In genomic region chr16:96472361-96472760, GRCm38 (mm10) we compare ENCODE assay signal across 11 mouse cellular contexts. TPM values are rescaled to one million over a fixed set of nuclear protein-coding genes. Genes with fewer than 3 reads are reported as not detected.
DNase-seq lines count a peak whose midpoint lies in the region; ATAC-seq and TF ChIP-seq lines count a peak whose summit lies in the region.
"Had no signal": no experiment of that assay in that cellular context is flagged by ENCODE, and none has a peak within 500 bp of the region (broad histone marks: within the 10 kb centered on the region; RNA-seq: fewer than 3 reads in every experiment).

No protein-coding gene starts in this region.

- H3K4me3 ChIP-seq in heart, embryonic 10.5 days: 0 out of 2 replicates have a peak overlapping the region, but pooled peaks have one; percentile 27
- H3K4me3 ChIP-seq in kidney, postnatal 0 days (replicated peaks; ENCODE audit: low read depth, low read length): no peak overlapping the region
- H3K4me3 ChIP-seq in stomach, embryonic 16.5 days (replicated peaks; ENCODE audit: low read length): no peak overlapping the region
- no peak overlapping the region for H3K4me3 ChIP-seq in liver, embryonic 11.5 days (ENCODE audit: low read depth, low read length)
- H3K4me3 ChIP-seq: neural tube, embryonic 12.5 days had no signal

- WGBS in heart, embryonic 10.5 days: 26% methylated on average over 5 of the region's 5 CpGs
- WGBS in kidney, postnatal 0 days: 19% methylated on average over 5 of the region's 5 CpGs
- 24% methylated on average over 5 of the region's 5 CpGs for WGBS in stomach, embryonic 16.5 days
- 49% methylated on average over 5 of the region's 5 CpGs for WGBS in liver, embryonic 11.5 days

- ATAC-seq in kidney, postnatal 0 days (replicated peaks; ENCODE audit: low FRiP score, low read depth): no peak
- 0 out of 2 replicates have a peak, but pooled peaks have one; percentile 2 for ATAC-seq in stomach, embryonic 16.5 days (ENCODE audit: insufficient read depth, low FRiP score)
- no peak for ATAC-seq in liver, embryonic 11.5 days (replicated peaks; ENCODE audit: low FRiP score)

- no peak for TF ChIP-seq CTCF in kidney, postnatal 0 days (IDR thresholded peaks at IDR 0.05; ENCODE audit: low read depth)

- H3K27me3 ChIP-seq in heart, embryonic 10.5 days (ENCODE audit: insufficient read depth, poor library complexity, severe bottlenecking): peaks cover 6% of the 10 kb centered on the region; the same call in 1 of the 2 replicates
- H3K27me3 ChIP-seq in kidney, postnatal 0 days (ENCODE audit: insufficient read depth, low read length): no peaks in the 10 kb centered on the region
- no peaks in the 10 kb centered on the region for H3K27me3 ChIP-seq in stomach, embryonic 16.5 days (ENCODE audit: control insufficient read depth, insufficient read depth, low read length)
- H3K27me3 ChIP-seq in liver, embryonic 11.5 days (replicated peaks; ENCODE audit: control insufficient read depth, insufficient read depth, low read length): no peaks in the 10 kb centered on the region
- H3K27me3 ChIP-seq: neural tube, embryonic 12.5 days had no signal

- intact Hi-C loops in heart, postnatal 36 days (cut with DNase I): no loop called here

- no peak overlapping the region for H3K9ac ChIP-seq in kidney, postnatal 0 days (ENCODE audit: low read depth, low read length)
- H3K9ac ChIP-seq in stomach, embryonic 16.5 days (ENCODE audit: low read length): peak overlapping the region; percentile 26; the same call in 1 of the 2 replicates
- no peak overlapping the region for H3K9ac ChIP-seq in liver, embryonic 11.5 days (ENCODE audit: low read depth, low read length)
- H3K9ac ChIP-seq: liver, embryonic 14.5 days; neural tube, embryonic 12.5 days had no signal

- no peaks in the 10 kb centered on the region for H3K36me3 ChIP-seq in heart, embryonic 10.5 days
- no peaks in the 10 kb centered on the region for H3K36me3 ChIP-seq in kidney, postnatal 0 days (ENCODE audit: insufficient read depth, low read length)
- H3K36me3 ChIP-seq in stomach, embryonic 16.5 days (ENCODE audit: control insufficient read depth, insufficient read depth, low read length): no peaks in the 10 kb centered on the region
- H3K36me3 ChIP-seq in liver, embryonic 11.5 days (ENCODE audit: control insufficient read depth, insufficient read depth, low read length): no peaks in the 10 kb centered on the region
- H3K36me3 ChIP-seq: neural tube, embryonic 12.5 days had no signal

- DNase-seq in heart, embryonic 10.5 days (ENCODE audit: low spot score): no peak
- no peak for DNase-seq in heart, postnatal 36 days
- peak; percentile 3 for DNase-seq in lung, postnatal 14 days
- no peak for DNase-seq in lung, postnatal 10 days
- DNase-seq in kidney, postnatal 0 days (ENCODE audit: low spot score): peak; percentile 71
- DNase-seq in right cerebral cortex, adult 18-20 months: no peak
- no peak for DNase-seq in liver, embryonic 11.5 days (ENCODE audit: low spot score)
- DNase-seq: cerebellum, adult 11 months had no signal

- H3K4me1 ChIP-seq in heart, embryonic 10.5 days: peaks cover 22% of the 10 kb centered on the region
- no peaks in the 10 kb centered on the region for H3K4me1 ChIP-seq in kidney, postnatal 0 days (replicated peaks; ENCODE audit: insufficient read depth, low read length)
- H3K4me1 ChIP-seq in stomach, embryonic 16.5 days (ENCODE audit: control insufficient read depth, insufficient read depth, low read length): peaks cover 8% of the 10 kb centered on the region
- no peaks in the 10 kb centered on the region for H3K4me1 ChIP-seq in liver, embryonic 11.5 days (replicated peaks; ENCODE audit: control insufficient read depth, insufficient read depth, low read length)
- H3K4me1 ChIP-seq: neural tube, embryonic 12.5 days had no signal

- H3K4me2 ChIP-seq in kidney, postnatal 0 days (ENCODE audit: low read length): no peak overlapping the region
- peak overlapping the region; percentile 31; the same call in 1 of the 2 replicates for H3K4me2 ChIP-seq in stomach, embryonic 16.5 days (ENCODE audit: low read depth, low read length)
- no peak overlapping the region for H3K4me2 ChIP-seq in liver, embryonic 11.5 days
- H3K4me2 ChIP-seq: neural tube, embryonic 12.5 days had no signal

- H3K9me3 ChIP-seq in heart, embryonic 10.5 days: no peaks in the 10 kb centered on the region
- no peaks in the 10 kb centered on the region for H3K9me3 ChIP-seq in kidney, postnatal 0 days (replicated peaks; ENCODE audit: low read length)
- H3K9me3 ChIP-seq in stomach, embryonic 16.5 days (replicated peaks; ENCODE audit: control insufficient read depth, low read length): no peaks in the 10 kb centered on the region
- no peaks in the 10 kb centered on the region for H3K9me3 ChIP-seq in liver, embryonic 11.5 days (ENCODE audit: control insufficient read depth, low read length)
- H3K9me3 ChIP-seq: neural tube, embryonic 12.5 days had no signal

- H3K27ac ChIP-seq in heart, embryonic 10.5 days: peak overlapping the region; percentile 36; the same call in 1 of the 2 replicates
- 0 out of 2 replicates have a peak overlapping the region, but pooled peaks have one; percentile 27 for H3K27ac ChIP-seq in kidney, postnatal 0 days
- H3K27ac ChIP-seq in stomach, embryonic 16.5 days (ENCODE audit: low read length): peak overlapping the region; percentile 49
- no peak overlapping the region for H3K27ac ChIP-seq in liver, embryonic 11.5 days (ENCODE audit: low read depth, low read length)
- H3K27ac ChIP-seq: liver, embryonic 14.5 days; neural tube, embryonic 12.5 days had no signal

RNA-seq across cellular contexts. Expression of gene Pcp4, which starts 5.0 kb away (rescaled TPM):
- 2.5 and 5.5 TPM in 2 replicates for polyA plus RNA-seq in heart, embryonic 10.5 days (2016; fragmentation: Nextera tagmentation; extraction: Ambion mirVana)
- 1 to 10 TPM; 2.2 to 3.6 TPM for total RNA-seq in heart, postnatal 36 days (2021)
- 96.9 and 102 TPM in 2 replicates for polyA plus RNA-seq in kidney, postnatal 0 days (2015; fragmentation: Nextera tagmentation; extraction: Ambion mirVana)
- polyA plus RNA-seq in stomach, embryonic 16.5 days (2015; fragmentation: Nextera tagmentation; extraction: Ambion mirVana): 47.2 and 54.0 TPM in 2 replicates
- 1.2 TPM in 1 of 2 replicates, not detected in the other for polyA plus RNA-seq in liver, embryonic 11.5 days (2014; fragmentation: Nextera tagmentation; extraction: Ambion mirVana)

RNA-seq across cellular contexts. Expression of gene Itgb2l, which starts 28.9 kb away (rescaled TPM):
- not detected in 2 replicates for polyA plus RNA-seq in heart, embryonic 10.5 days (2016; fragmentation: Nextera tagmentation; extraction: Ambion mirVana)
- total RNA-seq in heart, postnatal 36 days (2021): not detected
- 0.41 and 0.79 TPM in 2 replicates for polyA plus RNA-seq in kidney, postnatal 0 days (2015; fragmentation: Nextera tagmentation; extraction: Ambion mirVana)
- polyA plus RNA-seq in stomach, embryonic 16.5 days (2015; fragmentation: Nextera tagmentation; extraction: Ambion mirVana): 1.4 and 1.6 TPM in 2 replicates
- polyA plus RNA-seq in liver, embryonic 11.5 days (2014; fragmentation: Nextera tagmentation; extraction: Ambion mirVana): 0.30 and 1.0 TPM in 2 replicates

Comparison
In these comparisons a context has a peak if more than half of its experiments do, and no peak if none do; other contexts are left out.
1. DNase-seq: peak in lung, postnatal 14 days (single experiment) and kidney, postnatal 0 days (single experiment); none in heart, embryonic 10.5 days (single experiment), heart, postnatal 36 days (0 of 2), lung, postnatal 10 days (single experiment), right cerebral cortex, adult 18-20 months (single experiment) and liver, embryonic 11.5 days (single experiment).